Mouse (Mus musculus) G1E (cell line): Measurements from ENCODE around the gene Gabrr2. TPM values are rescaled to one million over a fixed set of nuclear protein-coding genes. Genes with fewer than 3 reads are reported as not detected.

Source experiments
- ATAC-seq: 2 replicates; pipeline ENCODE4 v1.8.0; 2016; ENCODE audit warnings: mild to moderate bottlenecking; ENCODE audit not compliant: insufficient number of reproducible peaks, poor library complexity, low FRiP score, severe bottlenecking; ENCODE audit errors: extremely low read depth
- DNase-seq: peaks from one replicate; pipeline ENCODE4 v3.0.0; 2012; ENCODE audit warnings: low spot score
- H3K27me3 ChIP-seq: 2 replicates; pipeline ENCODE4 v1.6.1; 2012; ENCODE audit warnings: mild to moderate bottlenecking, low read length, inconsistent platforms; ENCODE audit not compliant: insufficient read depth
- H3K36me3 ChIP-seq: replicated peaks from 2 replicates; pipeline ENCODE3; 2012; ENCODE audit warnings: mild to moderate bottlenecking, inconsistent platforms
- H3K4me1 ChIP-seq: 2 replicates; pipeline ENCODE4 v1.6.1; 2012; ENCODE audit warnings: low read depth, low read length, inconsistent platforms, mixed read lengths; ENCODE audit not compliant: insufficient read depth
- H3K4me3 ChIP-seq: 2 replicates; pipeline ENCODE4 v1.5.1; 2012; ENCODE audit warnings: low read depth, mild to moderate bottlenecking, inconsistent platforms, low read length, moderate library complexity, mixed read lengths
- H3K9me3 ChIP-seq: replicated peaks from 2 replicates; pipeline ENCODE4 v1.6.1; 2012; ENCODE audit warnings: inconsistent platforms
- CTCF ChIP-seq: IDR thresholded peaks from 2 replicates; pipeline ENCODE4 v1.5.1; 2012; ENCODE audit warnings: low read depth, low read length, inconsistent platforms, mixed read lengths
- GATA1 ChIP-seq: IDR thresholded peaks from 2 replicates; pipeline ENCODE4 v1.6.1; 2012; ENCODE audit warnings: borderline replicate concordance, low read length, inconsistent platforms, mixed read lengths
- GATA2 ChIP-seq: IDR thresholded peaks from 2 replicates; pipeline ENCODE4 v1.6.1; 2012; ENCODE audit warnings: low read depth, low read length, inconsistent platforms, borderline replicate concordance
- POLR2AphosphoS5 ChIP-seq: IDR thresholded peaks from 2 replicates; pipeline ENCODE4 v1.6.1; 2012; ENCODE audit warnings: low read depth, low read length, inconsistent platforms; ENCODE audit not compliant: insufficient replicate concordance
- TAL1 ChIP-seq: conservative IDR thresholded peaks from 2 replicates; pipeline ENCODE4 v1.6.1; 2012; ENCODE audit warnings: low read depth, low read length, inconsistent platforms, mixed read lengths
- polyA plus RNA-seq: library from polyadenylated mRNA; stranded (reverse); fragments of >175 nt; gene quantifications from 2 replicates; pipeline ENCODE4 v1.2.3, GENCODE M21; 2012
- total RNA-seq, 2 experiments: library from RNA; stranded (forward) in 1 of 2; stranded (reverse) in 1 of 2; fragments of 200-1000 nt in 1 of 2; fragments of >200 nt in 1 of 2; fragmentation: Nextera tagmentation in 1 of 2; gene quantifications; 2 replicates each; pipeline ENCODE4 v1.2.3; 2014 to 2017

The Gabrr2 gene
- total and polyA plus RNA-seq, 3 experiments = 0.22 TPM; not detected in 2

DNA sequence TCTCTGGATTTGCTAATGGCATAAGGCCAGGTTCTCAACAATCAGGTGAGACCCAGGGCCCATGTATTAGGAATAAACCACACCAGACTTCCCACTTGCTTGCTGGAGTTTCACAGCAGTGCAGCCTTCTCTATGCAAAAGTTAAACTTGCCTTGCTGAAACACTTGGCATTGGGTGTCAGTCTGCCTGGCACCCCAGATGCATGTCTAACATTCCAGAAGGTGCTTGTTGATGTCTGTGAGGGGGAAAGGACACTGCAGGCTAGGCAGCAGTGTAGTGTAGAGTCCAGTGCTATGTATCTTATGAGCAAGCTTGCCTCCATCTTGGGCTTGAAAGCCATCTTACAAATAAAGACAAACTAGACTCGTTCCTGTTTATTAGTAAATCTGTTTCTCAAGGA lies 6.5 kb upstream of the Gabrr2 start:
- Histone ChIP-seq H3K36me3 (peaks cover 27% of the 10 kb centered on the region), H3K9me3 (no peaks in the 10 kb centered on the region), H3K4me3 (no peak overlapping the region), H3K27me3 (no peaks in the 10 kb centered on the region), H3K4me1 (no peaks in the 10 kb centered on the region)
- no peak for ATAC-seq
- no peak for DNase-seq
- TF ChIP-seq GATA1 (no peak), GATA2 (no peak), CTCF (no peak), TAL1 (no peak), POLR2AphosphoS5 (no peak)

DNA sequence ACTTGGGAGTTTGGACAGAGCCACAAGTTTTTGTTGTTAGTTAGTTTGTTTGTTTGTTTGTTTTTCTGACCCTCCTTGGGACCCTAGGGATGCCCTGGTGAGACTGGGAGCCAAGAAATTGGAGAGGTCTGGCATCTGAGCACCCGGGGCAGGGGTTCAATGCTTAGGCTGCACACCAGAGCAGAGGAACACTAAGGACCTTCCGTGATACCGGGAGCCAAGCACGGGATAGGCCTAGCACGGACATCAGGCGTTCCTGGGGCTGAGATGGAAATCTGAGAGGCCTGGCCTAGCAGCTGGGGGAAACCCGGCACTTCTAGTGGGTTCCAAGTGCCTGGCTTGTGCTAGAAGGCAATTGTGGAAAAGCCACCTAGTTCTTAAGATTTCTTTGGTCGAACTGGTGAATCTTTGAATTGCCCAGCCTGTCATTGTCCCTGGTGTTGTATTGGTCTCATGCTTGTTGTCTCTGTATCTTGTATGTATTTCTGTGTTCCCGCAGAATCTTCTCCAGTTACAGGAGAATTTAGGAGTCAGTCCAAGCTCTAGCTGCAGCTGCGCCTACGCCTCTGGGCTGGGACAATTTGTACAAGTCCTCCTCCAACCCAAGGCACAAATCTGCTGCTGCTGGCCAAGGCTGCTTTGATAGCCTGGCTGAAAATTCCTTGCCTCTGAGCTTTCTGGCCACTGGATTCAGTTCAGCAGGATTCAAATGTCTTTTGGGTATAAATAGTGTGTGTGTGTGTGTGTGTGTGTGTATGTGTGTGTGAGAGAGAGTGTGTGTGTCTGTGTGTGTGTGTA lies 4.7 kb upstream of the Gabrr2 start:
- Histone ChIP-seq H3K36me3 (peaks cover 10% of the 10 kb centered on the region), H3K9me3 (no peaks in the 10 kb centered on the region), H3K4me1 (no peaks in the 10 kb centered on the region), H3K27me3 (peaks cover 5% of the 10 kb centered on the region; the same call in 1 of the 2 replicates), H3K4me3 (no peak overlapping the region)
- TF ChIP-seq TAL1 (no peak), CTCF (no peak)
- DNase-seq (no peak), ATAC-seq (no peak)

DNA sequence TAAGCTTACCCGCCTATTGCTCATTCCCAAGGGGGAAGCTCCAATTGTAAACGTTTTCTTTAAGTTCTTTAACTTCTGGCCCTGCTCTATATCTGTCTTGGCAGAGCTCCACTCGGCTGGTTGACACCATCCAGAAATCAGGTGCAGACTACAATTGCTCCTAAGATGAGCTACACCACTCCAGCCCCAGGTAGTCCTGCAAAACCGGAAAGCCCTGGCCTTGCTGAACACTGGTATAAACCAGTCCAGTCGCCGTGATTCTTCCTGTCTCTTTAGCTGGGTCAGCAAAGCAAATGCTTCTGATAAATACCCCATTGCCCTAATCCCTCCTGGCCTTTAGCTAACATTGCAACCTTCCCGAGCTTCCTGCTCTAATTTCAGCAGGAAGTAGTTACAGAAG lies 1.6 kb upstream of the Gabrr2 start:
- Histone ChIP-seq H3K9me3 (no peaks in the 10 kb centered on the region), H3K36me3 (no peaks in the 10 kb centered on the region), H3K4me3 (no peak overlapping the region), H3K4me1 (no peaks in the 10 kb centered on the region), H3K27me3 (peaks cover 7% of the 10 kb centered on the region)
- DNase-seq (no peak), ATAC-seq (no peak)
- TF ChIP-seq CTCF (no peak), POLR2AphosphoS5 (no peak), GATA1 (no peak), TAL1 (no peak), GATA2 (no peak)

DNA sequence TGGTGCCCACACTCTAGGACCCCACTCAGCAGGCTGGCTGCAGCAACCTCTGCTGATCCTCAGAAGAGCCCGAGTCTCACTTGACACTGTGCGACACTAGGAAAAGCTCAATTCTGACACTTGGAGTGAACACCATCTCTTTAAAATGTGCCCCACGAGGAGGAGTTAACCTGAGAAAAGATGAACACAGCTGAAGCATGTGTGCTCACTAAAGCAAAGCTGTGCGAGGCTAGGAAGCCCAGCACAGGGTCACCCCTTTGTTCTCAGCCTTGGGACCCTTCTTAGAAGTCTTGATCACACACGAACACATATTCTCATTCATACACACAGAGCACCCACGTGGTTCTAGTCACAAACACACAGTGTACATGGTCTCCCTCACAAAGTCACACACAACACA lies 2.2 kb downstream of the Gabrr2 start:
- H3K4me1 ChIP-seq = no peaks in the 10 kb centered on the region
- H3K4me3 ChIP-seq = no peak overlapping the region
- TF ChIP-seq GATA1 (no peak), TAL1 (no peak), CTCF (no peak), POLR2AphosphoS5 (no peak), GATA2 (no peak)
- ATAC-seq (no peak), DNase-seq (no peak)
- no peaks in the 10 kb centered on the region for H3K9me3 ChIP-seq
- no peaks in the 10 kb centered on the region for H3K36me3 ChIP-seq
- H3K27me3 ChIP-seq = peaks cover 11% of the 10 kb centered on the region

DNA sequence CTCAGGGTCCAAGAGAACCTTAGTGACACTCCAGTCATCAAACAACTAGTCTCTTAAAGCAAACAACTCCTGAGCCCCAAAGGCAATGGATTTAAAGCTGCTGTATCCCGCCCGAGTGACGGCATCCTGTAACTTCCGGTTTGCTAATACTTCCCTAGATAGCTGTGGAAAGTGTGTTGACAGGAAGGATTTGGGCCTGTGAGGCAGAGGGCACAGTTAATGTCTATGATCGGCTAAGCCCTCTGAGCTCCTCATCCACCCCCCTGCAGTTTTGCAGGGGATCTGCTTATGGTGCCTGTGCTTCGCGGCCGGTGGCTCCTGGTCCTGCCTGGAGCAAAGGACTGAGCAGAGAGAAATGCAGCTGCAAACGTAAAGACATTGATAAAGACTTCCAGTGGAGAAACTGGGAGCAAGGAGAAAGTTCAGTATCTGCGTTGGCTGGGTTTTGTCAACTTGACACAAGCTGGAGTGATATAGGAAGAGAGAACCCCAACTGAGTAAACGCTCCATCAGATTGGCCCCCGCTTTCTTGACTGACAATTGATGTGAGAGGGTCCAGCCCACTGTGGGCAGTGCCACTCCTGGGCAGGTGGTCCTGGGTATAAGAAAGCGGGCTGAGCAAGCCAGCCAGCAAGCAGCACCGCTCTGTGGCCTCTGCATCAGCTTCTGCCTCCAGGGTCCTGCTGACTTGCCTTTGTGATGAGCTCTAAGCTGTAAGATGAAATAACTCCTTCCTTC lies 3.6 kb downstream of the Gabrr2 start:
- Histone ChIP-seq H3K36me3 (no peaks in the 10 kb centered on the region), H3K4me1 (no peaks in the 10 kb centered on the region), H3K4me3 (no peak overlapping the region), H3K27me3 (peaks cover 13% of the 10 kb centered on the region), H3K9me3 (no peaks in the 10 kb centered on the region)
- ATAC-seq (no peak), DNase-seq (no peak)
- TF ChIP-seq GATA1 = no peak

DNA sequence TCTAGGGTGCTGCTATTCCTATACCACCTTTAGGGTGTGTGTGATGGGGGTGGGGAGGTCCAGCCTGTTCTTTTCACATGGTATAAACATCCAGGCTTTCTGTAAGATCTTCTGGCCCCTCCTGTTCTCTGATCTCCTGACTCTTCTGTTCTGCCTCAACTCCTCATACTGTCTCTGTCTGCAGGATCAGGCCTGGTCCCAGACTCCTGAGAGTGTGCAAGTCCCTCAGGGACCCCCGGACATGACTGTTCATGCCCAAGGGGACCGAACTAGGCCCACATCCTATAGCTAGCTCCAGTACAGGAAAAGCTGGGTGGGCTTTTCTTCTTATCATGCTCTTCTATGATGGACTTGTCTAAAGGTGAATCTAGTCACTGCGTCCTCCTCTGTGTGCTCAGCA lies 4.5 kb downstream of the Gabrr2 start:
- DNase-seq (no peak), ATAC-seq (no peak)
- H3K36me3 ChIP-seq = no peaks in the 10 kb centered on the region

More for the DNA sequence above, 4.5 kb downstream of the Gabrr2 start:
- Histone ChIP-seq H3K9me3 (no peaks in the 10 kb centered on the region), H3K4me1 (no peaks in the 10 kb centered on the region), H3K27me3 (peaks cover 11% of the 10 kb centered on the region; the same call in 1 of the 2 replicates), H3K4me3 (no peak overlapping the region)
- TF ChIP-seq TAL1 (no peak), GATA1 (no peak), CTCF (no peak), GATA2 (no peak), POLR2AphosphoS5 (no peak)
